Mouse (Mus musculus) kidney, adult 2 months (tissue): ENCODE data around the gene Mctp1.

Source experiments
- CTCF ChIP-seq: fragments of 200-500 bp; conservative IDR thresholded peaks from 2 replicates; pipeline ENCODE4 v1.5.1; 2011; ENCODE audit warnings: low read depth, mild to moderate bottlenecking, control low read depth, low read length, moderate library complexity, mixed read lengths; ENCODE audit not compliant: insufficient read depth, insufficient read length
- POLR2A ChIP-seq: fragments of 200-500 bp; IDR thresholded peaks from one replicate; pipeline ENCODE4 v1.6.1; 2011; ENCODE audit warnings: low read depth, low read length, control low read depth

- no peak for TF ChIP-seq CTCF
- no peak for TF ChIP-seq POLR2A
Measured at GRCm38 (mm10) chr13:76433438-76433837, 49.1 kb downstream of the Mctp1 start.
